Mouse (Mus musculus) heart, embryonic 13.5 days (tissue): Measurements from ENCODE around the gene Ift74. TPM values are rescaled to one million over a fixed set of nuclear protein-coding genes. Genes with fewer than 3 reads are reported as not detected.
"Not testable (repeated sequence)": the region's sequence is repeated elsewhere in the genome, so short reads cannot be mapped to it uniquely, and the experiment has no call there.

ENCODE experiments used
- ATAC-seq: fragments of 200-750 bp; cut with Nextera tagmentation; 2 replicates; pipeline ENCODE4 v1.8.0; 2017; ENCODE audit warnings: moderate TSS enrichment; ENCODE audit not compliant: insufficient number of reproducible peaks, low FRiP score, low TSS enrichment; ENCODE audit errors: extremely low read depth
- H3K27ac ChIP-seq: fragments of 300-500 bp; sonication (generic); replicated peaks from 2 replicates; pipeline ENCODE4 v1.5.1; 2015; ENCODE audit warnings: moderate library complexity, mild to moderate bottlenecking, inconsistent platforms
- H3K27me3 ChIP-seq: fragments of 300-500 bp; sonication (generic); replicated peaks from 2 replicates; pipeline ENCODE4 v1.6.1; 2015; ENCODE audit warnings: mild to moderate bottlenecking, inconsistent platforms
- H3K36me3 ChIP-seq: fragments of 300-500 bp; sonication (generic); 2 replicates; pipeline ENCODE4 v1.6.1; 2015; ENCODE audit warnings: mild to moderate bottlenecking, inconsistent platforms
- H3K4me1 ChIP-seq: fragments of 300-500 bp; sonication (generic); 2 replicates; pipeline ENCODE4 v1.6.1; 2015; ENCODE audit warnings: inconsistent platforms
- H3K4me2 ChIP-seq: fragments of 300-500 bp; sonication (generic); 2 replicates; pipeline ENCODE4 v1.6.1; 2015; ENCODE audit warnings: inconsistent platforms, mild to moderate bottlenecking, moderate library complexity
- H3K4me3 ChIP-seq: fragments of 300-500 bp; sonication (generic); 2 replicates; pipeline ENCODE4 v1.5.1; 2015; ENCODE audit warnings: moderate library complexity, mild to moderate bottlenecking, inconsistent platforms
- H3K9ac ChIP-seq: fragments of 300-500 bp; sonication (generic); 2 replicates; pipeline ENCODE4 v1.6.1; 2015; ENCODE audit warnings: inconsistent platforms, mild to moderate bottlenecking, moderate library complexity
- H3K9me3 ChIP-seq: fragments of 300-500 bp; sonication (generic); 2 replicates; pipeline ENCODE4 v1.6.1; 2016; ENCODE audit warnings: inconsistent platforms
- WGBS: fragments of 180-500 bp; shearing (Covaris S2); methylation state at CpG from one replicate; pipeline ENCODE4 v1.1.7; 2015; ENCODE audit warnings: mixed read lengths; 5-methylcytosine and 5-hydroxymethylcytosine counted together
- polyA plus RNA-seq: library from polyadenylated mRNA; unstranded; fragments of >200 nt; fragmentation: Nextera tagmentation; extraction: Ambion mirVana; gene quantifications from 2 replicates; pipeline ENCODE4 v1.2.1, GENCODE M21; 2015

Ift74 gene
- polyA plus RNA-seq, 1 experiment from 2014 or later = 14.7 TPM

DNA sequence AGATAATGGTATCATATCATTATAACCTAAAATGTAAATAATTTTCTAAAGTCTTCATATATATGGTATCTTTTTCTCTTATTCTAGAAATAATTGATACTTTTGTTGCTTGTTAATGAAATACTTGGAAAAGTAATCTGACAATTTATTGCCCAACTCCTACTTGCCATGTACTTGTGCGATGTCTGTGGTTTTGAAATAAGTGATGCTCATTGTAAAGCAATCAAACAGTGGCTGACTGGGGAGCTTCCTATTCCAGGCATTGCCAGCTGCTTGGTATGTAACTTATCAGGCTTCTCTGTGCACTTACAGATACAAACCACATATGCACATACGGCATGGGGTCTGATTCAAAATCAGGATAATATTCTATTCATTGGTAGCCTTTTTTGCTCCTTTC lies 5.8 kb downstream of the Ift74 start:
- no peak overlapping the region for H3K4me3 ChIP-seq
- peaks cover 5% of the 10 kb centered on the region for H3K4me1 ChIP-seq
- H3K9me3 ChIP-seq = no peaks in the 10 kb centered on the region
- no peak overlapping the region for H3K4me2 ChIP-seq
- H3K27ac ChIP-seq = no peak overlapping the region
- H3K9ac ChIP-seq = no peak overlapping the region
- WGBS = 73% methylated on average over 2 of the region's 2 CpGs
- no peak for ATAC-seq
- H3K27me3 ChIP-seq = no peaks in the 10 kb centered on the region
- H3K36me3 ChIP-seq = peaks cover 16% of the 10 kb centered on the region

DNA sequence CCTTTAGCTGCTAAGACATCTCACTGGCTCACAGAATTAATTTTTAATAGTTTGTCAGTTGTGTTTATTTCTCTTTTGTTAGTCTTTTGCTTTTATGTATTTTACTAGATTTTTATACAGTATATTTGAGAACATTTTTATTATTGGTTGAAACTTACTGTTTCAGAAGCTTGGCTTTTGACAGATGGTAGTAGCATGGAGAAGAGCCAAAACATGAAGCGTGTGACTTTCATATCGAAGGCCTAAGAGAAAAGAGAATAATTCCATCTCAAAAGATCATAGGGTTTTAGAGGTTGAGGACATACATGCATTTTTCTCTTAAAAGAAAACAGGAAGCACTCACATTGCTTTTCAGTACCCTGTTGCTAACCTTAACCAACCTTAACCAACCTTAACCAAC lies 28.9 kb downstream of the Ift74 start:
- Histone ChIP-seq H3K36me3 (no peaks in the 10 kb centered on the region; the same call in 1 of the 2 replicates), H3K27me3 (no peaks in the 10 kb centered on the region), H3K4me2 (no peak overlapping the region), H3K4me1 (no peaks in the 10 kb centered on the region), H3K4me3 (no peak overlapping the region), H3K9me3 (no peaks in the 10 kb centered on the region), H3K9ac (no peak overlapping the region), H3K27ac (no peak overlapping the region)
- ATAC-seq = no peak
- 88% methylated on average over 2 of the region's 2 CpGs for WGBS

DNA sequence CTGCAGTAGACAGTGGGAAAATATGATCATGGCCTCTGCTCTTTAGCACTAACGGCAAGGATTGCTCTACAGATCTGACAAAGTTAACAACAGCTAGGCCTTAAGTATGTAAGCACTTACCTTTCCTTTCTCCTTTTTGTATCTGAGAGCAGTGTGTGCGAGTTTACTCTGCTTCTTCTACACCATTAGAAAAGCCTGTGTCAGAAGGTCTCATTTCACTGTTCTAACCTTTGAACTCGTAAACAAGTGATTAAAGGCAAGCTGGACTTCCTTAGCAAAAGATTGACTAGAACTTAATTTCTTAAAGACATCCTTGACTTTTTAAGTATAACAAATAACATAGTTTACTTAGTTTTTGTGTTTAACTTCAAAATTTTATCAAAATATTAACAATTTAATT lies 35.6 kb downstream of the Ift74 start, which contains the start of gene Lrrc19:
Lrrc19 (minus strand) TSS at position 225 of the 400 bp plus-strand sequence.
- Histone ChIP-seq H3K9me3 (no peaks in the 10 kb centered on the region), H3K27ac (no peak within 1 kb of the TSS), H3K9ac (no peak within 1 kb of the TSS), H3K36me3 (peaks cover 13% of the 10 kb centered on the region), H3K27me3 (no peaks in the 10 kb centered on the region), H3K4me2 (no peak within 1 kb of the TSS), H3K4me3 (no peak within 1 kb of the TSS), H3K4me1 (no peaks in the 10 kb centered on the region)
- ATAC-seq = no peak
- 82% methylated on average over 3 of the region's 3 CpGs for WGBS

DNA sequence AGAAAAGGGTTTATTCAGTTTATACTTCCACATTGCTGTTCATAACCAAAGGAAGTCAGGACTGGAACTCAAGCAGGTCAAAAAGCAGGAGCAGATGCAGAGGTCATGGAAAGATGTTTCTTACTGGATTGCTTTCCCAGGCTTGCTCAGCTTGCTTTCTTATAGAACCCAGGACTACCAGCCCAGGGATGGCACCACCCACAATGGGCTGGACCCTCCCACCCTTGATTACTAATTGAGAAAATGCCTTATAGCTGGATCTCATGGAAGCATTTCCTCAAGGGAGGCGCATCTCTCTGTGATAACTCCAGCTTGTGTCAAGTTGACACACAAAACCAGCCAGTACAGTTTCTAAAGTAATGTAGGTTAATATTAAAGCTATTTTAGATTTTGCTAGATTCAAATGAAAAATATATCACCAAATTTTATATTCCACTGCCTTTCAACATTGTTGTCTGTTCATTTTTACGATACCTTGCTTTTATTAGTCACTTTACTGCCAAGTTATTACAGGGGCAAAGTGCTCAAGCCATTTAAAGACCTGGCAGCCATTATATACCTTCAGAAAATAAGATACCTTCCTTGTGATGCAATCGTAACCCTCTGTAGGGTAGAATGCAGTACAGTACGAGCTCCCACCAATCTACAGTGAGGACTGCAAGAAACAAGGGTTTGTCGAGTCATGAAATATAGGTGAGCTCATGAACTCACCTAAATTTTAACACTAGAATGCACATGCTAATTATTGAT lies 36.3 kb downstream of the Ift74 start:
- 81% methylated on average over 5 of the region's 5 CpGs for WGBS
- not testable (repeated sequence) for H3K4me1 ChIP-seq, H3K9ac ChIP-seq, H3K4me3 ChIP-seq, H3K27ac ChIP-seq, H3K27me3 ChIP-seq, H3K9me3 ChIP-seq, ATAC-seq, H3K4me2 ChIP-seq
- peaks cover 20% of the 10 kb centered on the region for H3K36me3 ChIP-seq

DNA sequence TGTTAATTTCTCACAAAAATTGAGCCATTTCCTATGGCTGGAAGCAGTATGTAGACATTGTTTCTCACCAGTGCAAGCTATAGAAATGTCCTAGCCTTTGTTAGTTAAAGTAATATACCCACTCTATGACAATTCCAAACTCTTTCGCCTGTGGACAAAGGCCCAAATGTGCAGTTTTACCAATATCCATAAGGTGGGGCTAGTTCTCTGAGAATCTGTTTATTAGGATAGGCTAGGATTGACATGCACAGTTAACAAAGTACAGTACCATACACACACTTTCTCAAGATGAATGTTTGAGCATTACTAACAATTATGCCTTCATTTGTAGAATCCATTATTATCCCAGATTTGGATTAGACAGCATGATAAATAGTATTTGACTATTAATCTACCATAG lies 55.4 kb downstream of the Ift74 start:
- no peak for ATAC-seq
- 16% methylated on average over 1 of the region's 1 CpGs for WGBS
- H3K36me3 ChIP-seq = no peaks in the 10 kb centered on the region
- no peak overlapping the region for H3K4me2 ChIP-seq
- H3K27ac ChIP-seq = no peak overlapping the region
- no peak overlapping the region for H3K4me3 ChIP-seq
- H3K4me1 ChIP-seq = no peaks in the 10 kb centered on the region
- H3K27me3 ChIP-seq = no peaks in the 10 kb centered on the region
- H3K9me3 ChIP-seq = no peaks in the 10 kb centered on the region
- no peak overlapping the region for H3K9ac ChIP-seq

DNA sequence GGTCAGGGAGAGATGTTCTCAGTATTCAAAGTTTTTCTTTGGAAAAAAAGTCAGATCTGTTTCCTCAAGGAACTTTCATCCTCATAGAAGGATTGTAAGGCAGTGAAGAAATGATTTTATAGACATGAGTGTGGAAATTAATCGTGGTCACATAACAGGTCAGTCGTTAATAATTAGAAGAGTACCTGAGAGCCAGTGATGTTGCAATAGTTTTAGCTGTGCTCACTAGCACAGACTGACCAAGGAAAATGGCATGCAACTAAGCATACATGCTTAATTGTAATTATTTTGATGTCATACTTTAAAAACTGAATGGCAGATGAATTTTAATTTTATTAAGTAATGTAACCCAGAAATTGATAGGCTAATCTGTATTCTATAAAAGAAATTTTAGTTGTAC lies 66.4 kb downstream of the Ift74 start:
- WGBS = 89% methylated on average over 2 of the region's 2 CpGs
- H3K27ac ChIP-seq = no peak overlapping the region
- no peak for ATAC-seq
- H3K4me1 ChIP-seq = no peaks in the 10 kb centered on the region
- H3K36me3 ChIP-seq = peaks cover 20% of the 10 kb centered on the region
- H3K4me2 ChIP-seq = no peak overlapping the region
- H3K27me3 ChIP-seq = no peaks in the 10 kb centered on the region
- H3K9ac ChIP-seq = no peak overlapping the region
- H3K4me3 ChIP-seq = no peak overlapping the region
- no peaks in the 10 kb centered on the region for H3K9me3 ChIP-seq

DNA sequence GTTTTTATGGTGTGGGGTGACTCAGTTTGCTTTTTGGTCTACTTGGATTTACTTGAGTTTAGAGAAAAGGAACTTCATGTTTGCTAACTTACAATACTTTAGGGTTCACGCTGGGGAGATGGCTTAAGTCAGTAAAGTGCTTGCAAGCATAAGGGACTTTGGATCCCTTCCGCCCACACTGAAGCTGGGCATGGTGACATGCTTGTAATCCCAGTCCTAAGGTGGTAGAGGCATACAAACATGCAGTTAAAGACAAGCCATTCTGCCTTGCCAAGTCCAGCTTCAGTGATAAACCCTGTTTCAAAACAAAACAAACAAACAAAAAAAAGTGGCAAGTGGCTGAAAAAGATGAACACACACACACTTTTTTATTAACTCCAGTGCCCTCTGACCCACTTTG lies 66.9 kb downstream of the Ift74 start:
- Histone ChIP-seq H3K9ac (no peak overlapping the region), H3K9me3 (no peaks in the 10 kb centered on the region), H3K4me1 (no peaks in the 10 kb centered on the region), H3K36me3 (peaks cover 20% of the 10 kb centered on the region), H3K4me2 (no peak overlapping the region), H3K4me3 (no peak overlapping the region), H3K27ac (no peak overlapping the region), H3K27me3 (no peaks in the 10 kb centered on the region)
- no peak for ATAC-seq
- 80% methylated on average over 2 of the region's 2 CpGs for WGBS

DNA sequence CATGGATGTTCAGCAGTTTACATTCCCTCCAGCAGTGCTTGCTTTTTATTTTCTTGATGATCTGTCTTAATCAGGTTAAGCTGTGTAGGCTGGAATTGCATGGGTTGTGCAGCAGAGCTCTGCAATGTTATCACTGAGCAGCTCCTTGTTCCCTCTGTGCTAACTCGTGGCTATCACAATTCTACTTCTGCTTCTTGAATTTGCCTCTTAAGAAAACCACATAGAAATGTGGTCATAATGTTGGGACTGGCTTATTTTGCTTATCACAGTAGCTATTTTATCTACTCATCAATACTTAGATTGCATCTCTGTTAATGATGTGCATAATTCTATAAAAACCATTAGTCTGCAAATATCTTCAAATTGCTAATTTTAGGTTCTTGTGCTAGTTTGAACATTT lies 67.7 kb downstream of the Ift74 start:
- no peak overlapping the region for H3K4me2 ChIP-seq
- peaks cover 24% of the 10 kb centered on the region for H3K36me3 ChIP-seq
- no peaks in the 10 kb centered on the region for H3K9me3 ChIP-seq
- no peak overlapping the region; the same call in 1 of the 2 replicates for H3K27ac ChIP-seq
- no peak overlapping the region for H3K9ac ChIP-seq
- WGBS = 41% methylated on average over 1 of the region's 1 CpGs
- no peaks in the 10 kb centered on the region for H3K4me1 ChIP-seq
- H3K4me3 ChIP-seq = no peak overlapping the region
- no peaks in the 10 kb centered on the region for H3K27me3 ChIP-seq
- ATAC-seq = no peak

DNA sequence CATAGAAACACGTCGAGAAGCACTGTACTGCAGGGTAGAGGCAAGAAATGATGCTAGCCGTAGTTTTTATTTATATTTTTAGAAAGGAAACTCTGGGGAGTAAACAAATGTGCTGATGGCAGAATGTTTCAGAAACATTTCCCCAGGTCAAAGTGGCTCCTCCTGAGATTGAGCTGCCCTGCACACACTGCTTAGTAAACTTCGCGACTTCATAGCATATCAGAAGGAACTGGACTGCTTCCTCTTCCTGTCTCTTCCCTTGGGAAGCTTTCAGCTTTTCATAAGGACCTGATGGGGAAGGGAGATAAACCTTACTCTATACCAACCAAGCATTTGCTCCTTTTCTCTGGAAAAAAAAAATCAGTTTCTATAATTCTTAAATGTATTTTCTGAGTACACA lies 69.0 kb downstream of the Ift74 start:
- no peak overlapping the region for H3K9ac ChIP-seq
- H3K9me3 ChIP-seq = no peaks in the 10 kb centered on the region
- no peak for ATAC-seq
- peak overlapping the region; percentile 61; the same call in 1 of the 2 replicates for H3K27ac ChIP-seq
- no peaks in the 10 kb centered on the region for H3K4me1 ChIP-seq
- peaks cover 35% of the 10 kb centered on the region for H3K36me3 ChIP-seq
- no peaks in the 10 kb centered on the region for H3K27me3 ChIP-seq
- no peak overlapping the region for H3K4me2 ChIP-seq
- 59% methylated on average over 5 of the region's 5 CpGs for WGBS
- H3K4me3 ChIP-seq = no peak overlapping the region

DNA sequence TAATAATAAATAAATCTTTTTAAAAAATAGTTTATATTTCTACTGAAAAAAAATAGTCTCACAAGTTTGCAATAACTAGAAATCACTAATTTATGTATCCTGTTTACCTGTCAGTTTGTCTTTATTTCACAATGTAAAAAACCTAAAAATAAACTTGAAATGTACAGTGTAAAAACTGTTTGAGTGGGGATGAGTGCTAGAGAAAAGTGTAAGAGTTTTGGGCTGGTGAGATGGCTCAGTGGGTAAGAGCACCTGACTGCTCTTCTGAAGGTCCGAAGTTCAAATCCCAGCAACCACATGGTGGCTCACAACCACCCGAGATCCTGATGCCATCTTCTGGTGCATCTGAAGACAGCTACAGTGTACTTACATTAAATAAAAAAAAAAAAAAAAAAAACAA lies 75.5 kb downstream of the Ift74 start:
- H3K36me3 ChIP-seq = peaks cover 33% of the 10 kb centered on the region
- H3K4me3 ChIP-seq, H3K27ac ChIP-seq, H3K4me1 ChIP-seq, ATAC-seq, H3K4me2 ChIP-seq, H3K9me3 ChIP-seq, H3K9ac ChIP-seq, H3K27me3 ChIP-seq: not testable (repeated sequence)
- 68% methylated on average over 2 of the region's 2 CpGs for WGBS

DNA sequence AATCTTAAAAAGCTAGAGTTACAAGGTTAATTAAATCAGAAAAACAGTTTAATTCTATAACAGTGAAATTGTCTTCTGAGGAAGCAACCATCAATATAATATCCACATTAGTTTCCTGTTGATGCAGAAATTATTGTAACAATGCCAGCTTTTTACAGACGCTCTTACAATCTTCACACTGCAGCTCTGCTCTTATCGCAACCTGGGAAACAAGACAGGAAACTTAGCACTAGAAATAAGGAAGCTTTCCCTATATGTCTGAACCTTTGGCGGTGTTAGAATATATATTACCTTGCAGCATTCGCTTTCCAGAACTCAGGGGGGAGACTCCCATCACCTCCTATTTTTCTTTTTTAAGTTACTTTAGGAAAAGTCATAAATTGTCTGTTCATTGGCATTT lies 76.8 kb downstream of the Ift74 start:
- Histone ChIP-seq H3K36me3 (peaks cover 31% of the 10 kb centered on the region), H3K9me3 (no peaks in the 10 kb centered on the region), H3K4me3 (no peak overlapping the region), H3K9ac (no peak overlapping the region), H3K4me2 (no peak overlapping the region), H3K27ac (no peak overlapping the region), H3K27me3 (no peaks in the 10 kb centered on the region), H3K4me1 (peaks cover 5% of the 10 kb centered on the region; the same call in 1 of the 2 replicates)
- ATAC-seq = no peak
- WGBS = 51% methylated on average over 4 of the region's 4 CpGs

DNA sequence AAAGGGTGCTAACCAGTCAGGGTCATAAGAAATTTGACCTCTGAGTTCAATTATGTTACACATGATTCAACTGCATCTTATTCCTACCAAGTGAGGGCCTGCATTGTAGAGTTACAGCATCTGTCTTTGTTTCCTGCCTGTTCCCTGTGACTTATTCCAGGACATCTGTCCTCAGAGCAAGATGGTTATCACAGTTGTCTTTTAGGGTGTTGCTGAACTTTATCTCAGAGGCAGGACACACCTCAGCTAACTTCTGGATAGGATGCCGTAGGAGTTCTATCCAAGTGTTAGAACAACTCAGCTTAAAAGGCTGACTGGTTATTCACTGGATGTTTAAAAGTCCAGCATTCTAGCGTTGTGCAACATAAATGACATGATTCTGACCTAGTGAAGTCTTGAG lies 77.9 kb downstream of the Ift74 start:
- Histone ChIP-seq H3K4me3 (no peak overlapping the region), H3K9me3 (no peaks in the 10 kb centered on the region), H3K27me3 (no peaks in the 10 kb centered on the region), H3K9ac (no peak overlapping the region), H3K36me3 (peaks cover 25% of the 10 kb centered on the region), H3K4me2 (no peak overlapping the region), H3K4me1 (peaks cover 5% of the 10 kb centered on the region; the same call in 1 of the 2 replicates), H3K27ac (no peak overlapping the region)
- no peak for ATAC-seq
- WGBS = 62% methylated on average over 2 of the region's 2 CpGs
